Mouse (Mus musculus) urinary bladder, postnatal 25 days (tissue): ENCODE measurements at regions not wholly inside any gene's neighbourhood (a gene's known extent, or its start where the extent isn't known, plus 50 kb on each side); places are given as distances from the start of the nearest gene placed in this dataset.

ENCODE experiments used
- DNase-seq: peaks from one replicate; pipeline ENCODE4 v3.0.0; 2022; ENCODE audit warnings: low spot score

DNA sequence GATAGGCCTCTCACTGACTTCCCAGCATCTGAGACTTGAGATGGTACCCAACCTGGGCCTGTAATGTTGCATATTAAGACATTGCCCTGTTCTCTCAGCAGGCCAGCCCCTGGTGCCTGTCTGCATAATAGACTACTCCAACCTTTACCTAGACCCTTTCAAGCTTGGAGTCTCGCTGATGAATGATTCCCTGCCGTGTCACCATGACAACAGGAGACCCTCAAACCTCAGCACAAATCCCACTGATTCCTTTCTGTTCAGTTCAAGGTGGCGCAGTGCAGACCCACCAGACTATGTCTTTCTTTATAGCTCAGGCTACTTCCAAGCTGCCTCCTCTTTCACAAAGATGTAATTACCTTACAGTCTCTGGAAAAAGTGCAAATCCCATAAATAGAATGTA, 172.0 kb downstream of the Dcdc2c start:
- DNase-seq = no peak

DNA sequence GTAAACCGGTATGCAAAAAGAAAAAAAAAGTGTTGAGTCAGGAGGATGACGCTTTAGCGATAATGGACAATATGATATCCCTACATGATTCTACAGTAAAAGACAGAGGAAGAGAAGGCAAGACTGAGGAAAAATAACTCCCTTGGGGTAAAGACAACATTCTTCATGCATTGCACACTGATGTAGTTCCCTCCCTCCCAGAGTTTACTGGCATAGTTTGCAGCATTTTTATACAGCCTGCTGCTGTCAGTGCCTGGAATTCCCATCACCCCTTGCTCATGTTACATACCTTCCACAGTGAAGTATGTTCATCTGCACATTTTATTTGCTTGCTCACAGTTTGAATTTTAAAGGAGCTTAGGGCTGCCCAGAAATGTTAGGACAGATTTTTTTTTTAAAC, 174.2 kb downstream of the Dcdc2c start:
- DNase-seq = no peak

- no peak for DNase-seq
Observed at GRCm38 (mm10) chr12:28377373-28377772, 174.8 kb downstream of the Dcdc2c start.

GRCm38 (mm10) chr12:28376770-28377169, 175.4 kb downstream of the Dcdc2c start:
- DNase-seq = no peak

- DNase-seq = no peak
Observed at GRCm38 (mm10) chr12:28365304-28365703, 186.9 kb downstream of the Dcdc2c start.

DNA sequence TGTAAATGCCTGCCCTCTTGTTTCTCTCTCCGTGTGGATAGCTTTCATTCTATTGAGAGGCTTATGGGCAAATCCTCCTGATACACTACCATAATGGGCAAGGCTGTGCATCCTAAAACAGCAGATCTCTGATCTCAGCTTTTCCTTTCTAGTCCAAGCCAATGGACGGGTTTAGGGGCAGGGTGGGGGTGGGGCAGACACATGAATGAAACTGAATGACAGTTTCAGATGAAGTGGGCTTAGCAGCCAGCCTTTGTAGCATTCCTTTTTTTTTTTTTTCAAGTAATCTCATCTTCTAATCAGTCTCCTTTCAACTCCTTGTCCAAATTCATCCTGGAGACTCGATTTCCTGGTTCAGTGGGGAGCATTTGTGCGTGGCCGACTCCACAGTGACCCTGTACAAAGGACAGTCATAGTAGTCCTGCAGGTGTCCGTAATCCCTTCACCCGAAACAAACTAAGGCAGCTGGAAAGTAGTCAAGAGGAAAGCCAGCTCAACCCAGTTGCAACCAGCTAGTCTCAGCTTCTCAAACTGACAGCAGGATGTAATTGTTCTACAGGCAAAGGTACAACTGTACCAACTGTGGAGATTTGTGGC, 193.4 kb downstream of the Dcdc2c start:
- no peak for DNase-seq

- no peak for DNase-seq
Observed at GRCm38 (mm10) chr12:28357764-28358163, 194.4 kb downstream of the Dcdc2c start.

DNA sequence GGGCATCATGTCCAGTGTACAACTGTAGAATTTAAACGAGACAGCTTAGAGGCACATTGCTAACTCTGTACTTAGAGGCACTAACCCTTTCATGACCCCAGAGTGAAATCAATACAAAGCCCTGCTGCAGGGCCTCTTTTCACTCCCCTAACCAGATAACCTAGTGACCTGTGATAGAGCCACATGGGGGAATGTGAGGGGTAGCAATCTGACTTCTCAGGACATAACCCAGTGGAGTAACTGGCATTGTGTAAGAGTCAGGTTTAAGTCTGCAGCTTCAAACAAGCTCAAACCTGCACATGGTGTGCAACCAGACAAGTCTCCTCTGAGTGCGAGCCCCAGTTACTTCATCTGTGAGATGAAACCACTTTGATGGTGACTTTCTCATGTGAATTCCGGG, 199.1 kb downstream of the Dcdc2c start:
- DNase-seq = no peak

DNA sequence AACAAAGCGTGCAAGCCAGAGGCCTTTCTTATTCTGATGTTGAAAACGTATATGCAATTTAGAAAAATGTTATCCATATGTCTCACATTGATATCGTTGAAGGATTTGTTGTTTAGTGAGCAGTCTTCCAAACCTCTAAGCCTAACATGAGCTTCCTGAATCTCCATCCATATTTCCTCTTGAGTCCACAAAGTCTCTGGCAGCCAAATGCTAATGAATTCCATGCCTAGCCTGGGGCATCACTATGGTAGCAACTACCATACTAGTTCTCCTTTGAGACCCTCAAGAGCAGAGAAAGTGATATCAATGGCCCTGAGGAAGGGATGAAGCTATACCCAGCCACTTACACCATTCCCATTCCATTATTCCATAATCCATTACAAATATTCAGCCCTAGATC, 199.6 kb downstream of the Dcdc2c start:
- DNase-seq = no peak

GRCm38 (mm10) chr12:28342735-28343134, 209.5 kb downstream of the Dcdc2c start:
- no peak for DNase-seq

DNA sequence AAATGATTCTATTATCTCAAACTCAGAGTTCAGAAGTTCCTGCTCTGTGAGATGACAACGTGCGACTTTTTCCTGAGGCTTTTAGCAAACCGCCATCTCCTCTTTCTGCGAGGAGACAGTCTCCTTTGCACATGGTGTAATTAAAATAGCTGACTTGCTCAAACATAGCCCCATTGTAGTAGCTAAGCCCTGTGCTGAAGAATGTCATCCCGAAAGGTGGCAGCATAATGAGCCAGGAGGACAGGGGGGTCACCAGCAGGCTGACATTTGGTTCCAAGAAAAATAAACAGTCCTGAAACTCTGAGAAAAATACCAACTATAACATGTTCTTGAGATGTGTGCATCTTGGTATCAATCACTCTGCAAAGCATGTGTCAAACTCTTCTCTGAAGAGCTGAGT, 219.6 kb downstream of the Dcdc2c start:
- DNase-seq = no peak

DNA sequence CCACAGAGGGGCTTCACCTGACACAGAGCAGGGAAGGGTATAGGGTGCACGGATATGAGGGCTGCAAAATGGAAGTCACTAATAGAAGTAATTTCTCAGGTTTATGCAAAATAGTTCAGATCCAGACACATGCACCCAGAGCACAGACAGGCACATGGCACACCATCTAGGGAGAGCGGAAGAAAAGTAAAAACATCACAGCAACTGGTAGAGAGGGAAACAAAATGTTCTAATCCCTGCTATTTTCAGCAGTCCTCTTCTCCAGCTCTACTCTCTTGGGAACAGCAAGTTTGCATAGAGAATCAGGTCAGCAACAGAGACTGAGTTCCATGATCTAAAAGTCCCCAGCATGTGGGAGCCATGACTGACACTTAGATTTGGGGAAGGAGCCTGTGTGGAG, 220.4 kb downstream of the Dcdc2c start:
- DNase-seq = no peak

DNA sequence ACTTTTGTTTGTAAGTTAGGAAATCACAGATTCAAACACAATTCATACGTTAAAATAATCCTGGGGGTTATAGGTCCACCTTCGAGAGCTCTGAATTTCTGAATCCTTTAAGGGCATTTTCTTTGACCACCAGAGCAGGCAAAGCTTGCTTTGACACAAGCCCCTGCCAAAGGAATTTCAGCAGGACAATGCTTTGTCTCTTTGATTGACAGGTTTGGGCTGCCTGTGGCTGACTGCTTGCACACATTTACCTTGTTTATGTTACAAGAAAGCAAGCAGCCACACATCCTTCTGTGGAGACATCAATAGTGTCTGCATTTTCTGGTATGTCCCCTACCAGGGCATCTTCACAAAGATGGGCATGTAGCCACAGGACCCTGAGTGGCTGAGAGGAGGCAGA, 228.5 kb downstream of the Dcdc2c start:
- DNase-seq = no peak

DNA sequence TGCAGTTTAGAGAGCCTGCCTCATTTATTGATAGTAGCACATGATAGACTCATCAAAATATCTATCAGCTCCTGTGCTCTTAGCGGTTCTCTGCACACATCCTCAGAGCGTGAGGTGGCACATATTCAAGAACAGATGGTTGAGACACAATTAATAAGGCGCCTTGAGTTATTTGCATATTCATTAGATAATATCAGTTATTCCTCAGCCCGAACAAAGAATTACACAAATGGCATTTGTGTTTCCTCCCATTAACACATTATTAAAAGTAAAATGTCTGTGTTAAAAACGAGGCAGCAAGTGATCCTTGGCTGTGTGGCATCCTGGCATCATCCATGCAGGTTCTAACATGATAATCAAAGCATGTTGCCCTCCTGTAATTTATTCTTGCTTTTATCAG, 243.0 kb downstream of the Dcdc2c start:
- DNase-seq = no peak

DNA sequence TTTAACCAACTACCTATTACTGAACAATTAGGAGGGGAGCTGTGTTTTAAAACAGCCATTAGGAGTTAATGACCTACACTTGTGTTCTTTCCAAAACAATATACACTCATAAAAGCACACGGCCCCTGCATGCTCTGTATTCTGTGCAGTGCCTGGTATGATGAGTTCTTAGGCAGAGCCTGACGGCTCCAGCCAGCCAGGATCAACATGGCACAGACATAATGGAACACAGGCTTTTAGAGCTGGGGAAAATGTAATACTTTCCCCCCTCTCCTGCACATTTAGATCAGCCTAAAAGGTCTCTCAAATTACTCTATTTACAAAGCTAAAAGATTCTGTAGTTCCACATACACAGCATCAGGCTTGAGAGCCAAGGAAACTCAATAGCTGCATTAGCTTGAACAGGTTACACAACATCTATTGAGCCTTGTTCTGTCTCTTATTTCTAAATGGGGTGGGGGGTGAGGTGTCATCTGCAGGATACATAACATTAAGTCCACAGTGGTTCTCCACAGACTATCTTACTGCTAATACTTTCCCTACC, 250.1 kb downstream of the Dcdc2c start:
- DNase-seq = no peak

DNA sequence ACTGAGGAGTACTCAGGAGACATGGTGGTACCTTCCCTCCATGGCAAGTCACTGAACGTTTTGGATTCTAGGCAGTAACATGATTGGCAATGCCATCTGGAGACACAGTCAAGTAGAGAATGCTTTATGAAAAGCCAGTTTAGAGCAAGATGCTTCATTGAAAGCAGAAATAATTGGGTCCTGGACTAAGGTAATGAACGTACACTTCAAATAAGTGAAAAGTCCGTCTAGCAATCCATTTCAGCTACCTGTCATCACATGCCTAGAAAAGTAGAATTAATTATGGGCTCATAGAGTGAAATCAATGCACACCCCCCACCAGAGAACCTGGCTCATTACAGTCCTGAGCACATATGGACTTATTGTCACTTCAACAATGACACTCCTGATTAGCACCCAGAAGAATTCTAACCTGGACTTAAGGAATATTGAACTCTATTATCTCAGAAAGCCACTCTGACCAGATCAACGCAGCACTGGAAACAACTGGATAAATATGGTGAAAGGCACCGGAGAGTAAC, 263.8 kb downstream of the Dcdc2c start:
- DNase-seq = no peak

DNA sequence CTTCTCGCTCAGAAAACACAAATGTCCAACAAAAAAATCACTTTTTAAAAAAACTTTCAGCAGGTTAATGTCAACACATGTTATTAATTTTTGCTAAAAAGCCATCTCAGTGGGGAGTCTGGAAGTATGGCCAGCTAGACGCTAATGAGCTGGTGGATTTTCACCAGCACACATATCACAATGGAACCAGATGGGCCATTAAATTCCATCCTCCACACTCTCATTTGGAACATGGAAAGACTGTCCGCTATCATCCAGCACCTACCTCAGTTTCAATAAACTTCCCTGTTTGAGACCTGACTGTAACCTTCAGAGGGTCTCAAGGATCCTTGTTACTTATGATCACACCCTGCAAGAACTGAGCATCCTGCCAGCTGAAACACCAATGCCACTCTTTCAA, 296.7 kb downstream of the Dcdc2c start:
- DNase-seq = no peak

DNA sequence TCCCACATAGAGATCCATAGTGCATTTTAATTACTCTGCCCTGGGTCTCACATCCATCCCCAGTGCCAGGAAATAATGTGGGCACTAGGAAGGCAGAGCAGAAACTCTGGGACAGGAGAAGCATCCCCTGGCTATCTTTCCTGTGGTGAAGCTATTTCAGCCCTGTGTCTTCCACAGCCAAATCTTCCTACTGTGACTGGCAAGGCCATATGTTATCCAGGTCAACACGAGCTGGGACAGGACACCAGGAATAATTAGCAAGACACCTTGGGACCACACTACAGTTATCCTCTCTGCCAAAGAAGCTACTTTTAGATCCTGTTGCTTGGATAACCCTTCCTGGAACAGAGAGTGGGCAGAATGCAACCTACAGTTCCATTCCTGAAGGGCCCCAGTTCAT, 301.7 kb downstream of the Dcdc2c start:
- no peak for DNase-seq

GRCm38 (mm10) chr12:28248749-28249148, 303.4 kb downstream of the Dcdc2c start:
- peak; percentile 6 for DNase-seq

- DNase-seq = no peak
Observed at GRCm38 (mm10) chr12:28248287-28248686, 303.9 kb downstream of the Dcdc2c start.

DNA sequence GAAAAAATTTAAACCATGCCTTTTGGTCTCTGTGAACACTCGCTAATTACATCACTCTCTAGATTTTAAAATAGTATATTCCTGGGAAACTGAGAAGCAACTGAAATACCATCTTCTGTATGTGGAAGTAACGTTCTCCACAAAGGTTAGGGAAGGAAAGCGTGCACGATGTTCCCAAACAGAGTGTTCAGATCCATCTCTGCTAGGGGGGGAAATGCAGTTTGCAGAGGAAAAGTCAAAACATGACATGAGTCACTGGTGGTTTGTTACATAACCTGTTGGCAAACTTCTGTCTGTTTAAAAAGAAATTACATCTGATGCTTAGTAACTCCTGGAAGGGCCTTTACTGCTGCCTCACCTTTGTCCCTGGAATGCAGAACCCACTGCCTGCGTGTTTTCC, 314.2 kb downstream of the Dcdc2c start:
- no peak for DNase-seq

- DNase-seq = no peak
Observed at GRCm38 (mm10) chr12:28237041-28237440, 315.2 kb downstream of the Dcdc2c start.

GRCm38 (mm10) chr12:28202847-28203246, 349.4 kb downstream of the Dcdc2c start:
- DNase-seq = no peak

GRCm38 (mm10) chr12:28186695-28187094, 365.5 kb downstream of the Dcdc2c start:
- no peak for DNase-seq
